Mouse (Mus musculus): ENCODE data around the gene Ipo4. TPM values are rescaled to one million over a fixed set of nuclear protein-coding genes. Genes with fewer than 3 reads are reported as not detected.

Ipo4 gene
- total and polyA plus RNA-seq, 3 experiments = 46.2 to 132 TPM; not detected in 1

DNA sequence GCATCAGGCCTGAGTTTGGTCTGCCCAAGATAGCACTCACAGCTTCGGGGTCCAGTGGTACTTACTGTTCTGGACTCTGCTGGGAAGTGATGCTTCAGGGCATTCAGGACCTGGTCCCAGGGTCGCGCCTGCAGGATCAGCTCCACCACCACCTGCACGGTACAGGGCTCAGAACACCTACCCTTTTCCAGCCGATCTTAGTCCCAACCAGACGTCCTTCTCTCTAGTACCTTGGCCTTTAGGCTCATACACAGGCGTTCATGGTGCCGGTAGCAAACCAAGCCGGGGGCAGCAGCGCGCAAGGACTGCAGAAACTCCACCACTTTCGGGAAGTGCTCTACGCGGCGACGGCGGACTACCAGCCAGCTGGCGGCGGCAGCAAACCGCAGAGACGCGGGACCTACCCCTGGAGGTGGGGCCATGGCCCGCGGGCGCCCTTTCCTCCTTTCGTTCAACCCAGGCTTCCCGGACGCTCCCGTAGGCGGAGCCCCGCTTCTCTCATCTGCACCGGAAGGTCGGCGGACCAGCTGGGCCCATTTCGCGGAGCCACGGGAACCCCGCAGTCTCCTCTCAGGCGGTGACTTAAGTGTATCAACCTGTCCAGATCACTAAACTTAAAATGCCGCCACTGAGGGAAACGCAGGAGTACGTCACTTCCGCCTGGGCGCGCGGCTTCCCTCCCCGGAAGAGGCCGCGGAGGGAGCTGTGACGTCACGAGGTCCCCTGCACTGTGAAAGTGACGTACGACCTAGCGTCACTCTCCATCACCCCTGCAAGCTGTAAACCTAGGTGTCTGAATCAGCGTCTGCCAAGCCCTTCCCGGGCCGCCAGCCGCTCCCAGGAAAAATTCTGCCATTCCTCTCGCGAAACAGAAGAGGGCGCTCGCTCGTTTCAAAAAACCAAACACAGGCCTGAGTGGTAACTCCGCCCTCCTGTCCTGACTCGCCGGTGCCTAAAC is 45.7 kb upstream of the Ipo4 start, which contains the start of gene Tinf2 (continued):
- TF ChIP-seq TCF12 (IDR thresholded peaks at IDR 0.05; ENCODE audit: low read depth, low read length) (peak; percentile 37; the same call in 1 of the 2 replicates), ZKSCAN1 (IDR thresholded peaks at IDR 0.05; ENCODE audit: low read depth, low read length) (no peak), ZNF384 (IDR thresholded peaks at IDR 0.05; ENCODE audit: low read depth, low read length) (no peak), USF2 (IDR thresholded peaks at IDR 0.05; ENCODE audit: borderline replicate concordance in 1 of 2, insufficient read depth in 1 of 2, low read depth in 1 of 2, low read length in 2 of 2) (no peak)

DNA sequence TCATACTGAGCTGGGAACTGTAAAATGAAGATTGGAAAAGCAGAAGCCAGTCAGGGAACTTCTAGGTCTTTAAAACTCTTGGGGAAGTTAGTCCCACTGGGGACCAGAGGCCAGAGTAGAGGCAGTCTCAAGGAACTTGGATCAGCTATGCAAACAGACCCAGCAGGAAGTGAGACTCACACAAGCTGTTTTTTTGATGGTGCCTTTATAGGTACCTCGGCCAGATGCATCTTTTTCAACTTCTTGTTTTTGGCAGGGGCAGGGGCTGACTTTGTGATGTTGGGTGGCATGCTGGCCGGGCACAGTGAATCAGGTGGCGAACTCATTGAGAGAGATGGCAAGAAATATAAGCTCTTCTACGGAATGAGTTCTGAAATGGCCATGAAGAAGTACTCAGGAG is 41.9 kb upstream of the Ipo4 start:
- Histone ChIP-seq H3K4me1 (ENCODE audit: control insufficient read depth in 1 of 2, insufficient read depth in 2 of 2, low read length in 2 of 2) (peaks cover 3 to 6% of the 10 kb centered on the region in 2 experiments; a peak in 3 of 4 replicates), H3K36me3 (ENCODE audit: control insufficient read depth in 1 of 2, insufficient read depth in 2 of 2, low read length in 2 of 2) (peaks cover 6 to 20% of the 10 kb centered on the region in 2 experiments), H3K79me2 (ENCODE audit: control insufficient read depth, insufficient read depth, low read length, poor library complexity) (peaks cover 13% of the 10 kb centered on the region), H3K4me3 (ENCODE audit: control insufficient read depth in 1 of 2, insufficient read depth in 1 of 2, low read depth in 2 of 2, low read length in 2 of 2) (no peak overlapping the region), H3K27me3 (ENCODE audit: control insufficient read depth in 1 of 2, insufficient read depth in 2 of 2, low read length in 2 of 2) (no peaks in the 10 kb centered on the region), H3K27ac (ENCODE audit: control insufficient read depth, low read depth, low read length) (no peak overlapping the region), H3K9me3 (replicated peaks; ENCODE audit: insufficient read depth, low read length) (no peaks in the 10 kb centered on the region), H3K9ac (ENCODE audit: control insufficient read depth, low read depth, low read length, poor library complexity, severe bottlenecking) (no peak overlapping the region)
- no peak for TF ChIP-seq MAFK (IDR thresholded peaks at IDR 0.05; ENCODE audit: borderline replicate concordance, low read depth, low read length)
- TF ChIP-seq MAZ (IDR thresholded peaks at IDR 0.05; ENCODE audit: low read depth, low read length) = no peak
- no peak for TF ChIP-seq TBP (IDR thresholded peaks at IDR 0.05; ENCODE audit: low read depth, low read length)
- no peak for TF ChIP-seq TAL1 (IDR thresholded peaks at IDR 0.05; ENCODE audit: low read length)
- no peak for TF ChIP-seq GABPA (IDR thresholded peaks at IDR 0.05; ENCODE audit: low read depth, low read length)
- no peak for TF ChIP-seq ZC3H11A (IDR thresholded peaks at IDR 0.05; ENCODE audit: low read depth, low read length)
- TF ChIP-seq HCFC1 (IDR thresholded peaks at IDR 0.05; ENCODE audit: low read depth, low read length) = no peak
- TF ChIP-seq GATA1 (IDR thresholded peaks at IDR 0.05; ENCODE audit: low read depth, low read length) = no peak
- no peak for TF ChIP-seq MXI1 (IDR thresholded peaks at IDR 0.05; ENCODE audit: low read depth, low read length)
- no peak for TF ChIP-seq MYB (IDR thresholded peaks at IDR 0.05; ENCODE audit: low read depth, low read length)
- no peak for TF ChIP-seq SIN3A (IDR thresholded peaks at IDR 0.05; ENCODE audit: low read length)
- no peak for TF ChIP-seq NELFE (IDR thresholded peaks at IDR 0.05; ENCODE audit: low read depth, low read length)
- no peak for TF ChIP-seq POLR2A (IDR thresholded peaks at IDR 0.05; ENCODE audit: control insufficient read depth in 1 of 2, insufficient read depth in 1 of 2, low read depth in 1 of 2, low read length in 2 of 2, poor library complexity in 1 of 2)
- TF ChIP-seq ELF1 (IDR thresholded peaks at IDR 0.05; ENCODE audit: low read depth, low read length) = no peak
- no peak for TF ChIP-seq NRF1 (IDR thresholded peaks at IDR 0.05; ENCODE audit: insufficient read depth, low read depth, low read length, poor library complexity, severe bottlenecking)
- TF ChIP-seq POLR2AphosphoS2 (IDR thresholded peaks at IDR 0.05; ENCODE audit: low read length) = no peak
- TF ChIP-seq EP300 (IDR thresholded peaks at IDR 0.05; ENCODE audit: low read depth in 1 of 2, low read length in 2 of 2) = no peak
- DNase-seq (ENCODE audit: low read depth, low spot score) = no peak
